Mouse (Mus musculus) neural tube, embryonic 12.5 days (tissue): ENCODE data around the gene Mup17. TPM values are rescaled to one million over a fixed set of nuclear protein-coding genes. Genes with fewer than 3 reads are reported as not detected.
"Not testable (repeated sequence)": the region's sequence is repeated elsewhere in the genome, so short reads cannot be mapped to it uniquely, and the experiment has no call there.

ENCODE experiments used
- ATAC-seq: fragments of 200-750 bp; cut with Nextera tagmentation; 2 replicates; pipeline ENCODE4 v1.8.0; 2017; ENCODE audit warnings: low read depth, mild to moderate bottlenecking, moderate TSS enrichment, moderate library complexity; ENCODE audit not compliant: low FRiP score
- H3K27ac ChIP-seq: fragments of 300-500 bp; sonication (generic); 2 replicates; pipeline ENCODE4 v1.5.1; 2016
- H3K27me3 ChIP-seq: fragments of 300-500 bp; sonication (generic); replicated peaks from 2 replicates; pipeline ENCODE4 v1.6.1; 2016; ENCODE audit warnings: mild to moderate bottlenecking
- H3K36me3 ChIP-seq: fragments of 300-500 bp; sonication (generic); 2 replicates; pipeline ENCODE4 v1.6.1; 2016; ENCODE audit warnings: mild to moderate bottlenecking
- H3K4me1 ChIP-seq: fragments of 300-500 bp; sonication (generic); 2 replicates; pipeline ENCODE4 v1.6.1; 2016
- H3K4me2 ChIP-seq: fragments of 300-500 bp; sonication (generic); replicated peaks from 2 replicates; pipeline ENCODE4 v1.6.1; 2016; ENCODE audit warnings: mild to moderate bottlenecking
- H3K4me3 ChIP-seq: fragments of 300-500 bp; sonication (generic); 2 replicates; pipeline ENCODE4 v1.5.1; 2016
- H3K9ac ChIP-seq: fragments of 300-500 bp; sonication (generic); 2 replicates; pipeline ENCODE4 v1.6.1; 2016; ENCODE audit warnings: mild to moderate bottlenecking
- H3K9me3 ChIP-seq: fragments of 300-500 bp; sonication (generic); 2 replicates; pipeline ENCODE4 v1.6.1; 2016; ENCODE audit warnings: mild to moderate bottlenecking
- WGBS: fragments of 180-500 bp; shearing (Covaris S2); methylation state at CpG from one replicate; pipeline ENCODE4 v1.1.7; 2016; 5-methylcytosine and 5-hydroxymethylcytosine counted together
- polyA plus RNA-seq: library from polyadenylated mRNA; unstranded; fragments of >200 nt; fragmentation: Nextera tagmentation; extraction: Ambion mirVana; gene quantifications from 2 replicates; pipeline ENCODE4 v1.2.1, GENCODE M21; 2016

Gene Mup17
- polyA plus RNA-seq = not detected in 2 replicates

- ATAC-seq, H3K9ac ChIP-seq, H3K27ac ChIP-seq, H3K4me2 ChIP-seq, H3K27me3 ChIP-seq, H3K9me3 ChIP-seq, H3K4me1 ChIP-seq, H3K36me3 ChIP-seq, H3K4me3 ChIP-seq: not testable (repeated sequence)
- WGBS = 75% methylated on average over 4 of the region's 4 CpGs
Measured at GRCm38 (mm10) chr4:61595771-61596170, at the start of gene Mup17. Gene Mup17, minus strand, starts transcription at chr4:61595871.

GRCm38 (mm10) chr4:61571561-61571960, 24.1 kb downstream of the Mup17 start:
- not testable (repeated sequence) for H3K27ac ChIP-seq, H3K4me3 ChIP-seq, H3K4me1 ChIP-seq, H3K4me2 ChIP-seq, ATAC-seq, H3K36me3 ChIP-seq, H3K9ac ChIP-seq, H3K27me3 ChIP-seq, H3K9me3 ChIP-seq
- 89% methylated on average over 19 of the region's 19 CpGs for WGBS

GRCm38 (mm10) chr4:61555887-61556286, 39.8 kb downstream of the Mup17 start:
- not testable (repeated sequence) for H3K4me3 ChIP-seq, H3K27ac ChIP-seq, H3K4me2 ChIP-seq, H3K27me3 ChIP-seq, H3K4me1 ChIP-seq, H3K9me3 ChIP-seq, H3K9ac ChIP-seq, H3K36me3 ChIP-seq, ATAC-seq
- WGBS = 50% methylated on average over 2 of the region's 2 CpGs

Other genes with a start within 250 kb of the Mup17 start
- gene Mup15, start 156.1 kb downstream of the Mup17 start, polyA plus RNA-seq = not detected in 2 replicates
- gene Mup16, start 76.3 kb downstream of the Mup17 start, polyA plus RNA-seq = not detected in 2 replicates
- not detected in 2 replicates for gene Mup18, start 78.3 kb upstream of the Mup17 start, polyA plus RNA-seq
- gene Mup19, start 186.4 kb upstream of the Mup17 start, polyA plus RNA-seq = not detected in 2 replicates
- not detected in 2 replicates for gene Mup5, start 239.4 kb upstream of the Mup17 start, polyA plus RNA-seq